Mouse (Mus musculus): ENCODE results near the gene Adcy7. TPM values are rescaled to one million over a fixed set of nuclear protein-coding genes. Genes with fewer than 3 reads are reported as not detected.
A peak's percentile ranks its signal among the peaks of the same experiment; 100 is the strongest.

Adcy7 gene
- polyA plus RNA-seq, 1 experiment from 2014 or later = 2.1 TPM

DNA sequence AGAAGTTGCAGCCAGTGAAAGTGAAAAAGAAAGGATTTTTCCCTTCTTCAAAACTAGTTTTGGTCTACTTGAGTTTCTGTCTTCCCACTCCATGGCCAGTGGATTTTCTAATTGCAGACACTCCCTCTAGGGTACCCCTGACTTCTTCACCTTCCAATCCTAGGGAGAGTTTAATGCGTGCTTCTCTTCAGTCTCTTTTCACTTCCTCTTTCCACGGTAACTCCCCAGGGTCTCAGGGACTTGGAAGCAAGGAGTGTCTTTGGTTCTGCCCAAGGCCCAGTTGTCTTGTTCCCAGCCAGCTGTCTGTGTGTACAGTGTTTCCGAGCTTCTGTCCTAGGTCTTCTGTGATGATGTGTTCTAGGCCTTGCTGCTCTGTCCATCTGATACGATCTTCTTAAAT, 30.3 kb upstream of the Adcy7 start:
- Histone ChIP-seq H3K36me3 (replicated peaks; ENCODE audit: control insufficient read depth, insufficient read depth, low read depth, low read length) (no peaks in the 10 kb centered on the region), H3K4me3 (ENCODE audit: low read depth, low read length) (no peak overlapping the region), H3K27me3 (ENCODE audit: control insufficient read depth, insufficient read depth, low read length) (no peaks in the 10 kb centered on the region), H3K9ac (replicated peaks; ENCODE audit: low read length) (no peak overlapping the region), H3K27ac (replicated peaks; ENCODE audit: low read depth, low read length) (no peak overlapping the region), H3K9me3 (replicated peaks; ENCODE audit: control insufficient read depth, low read length) (no peaks in the 10 kb centered on the region), H3K4me1 (ENCODE audit: control insufficient read depth, insufficient read depth, low read length) (no peaks in the 10 kb centered on the region), H3K4me2 (ENCODE audit: low read depth, low read length) (no peak overlapping the region)
- no peak for ATAC-seq (replicated peaks; ENCODE audit: insufficient number of reproducible peaks, low FRiP score, low TSS enrichment, low read depth)
- WGBS = 90% methylated on average over 4 of the region's 4 CpGs
- DNase-seq (ENCODE audit: low spot score) = no peak

DNA sequence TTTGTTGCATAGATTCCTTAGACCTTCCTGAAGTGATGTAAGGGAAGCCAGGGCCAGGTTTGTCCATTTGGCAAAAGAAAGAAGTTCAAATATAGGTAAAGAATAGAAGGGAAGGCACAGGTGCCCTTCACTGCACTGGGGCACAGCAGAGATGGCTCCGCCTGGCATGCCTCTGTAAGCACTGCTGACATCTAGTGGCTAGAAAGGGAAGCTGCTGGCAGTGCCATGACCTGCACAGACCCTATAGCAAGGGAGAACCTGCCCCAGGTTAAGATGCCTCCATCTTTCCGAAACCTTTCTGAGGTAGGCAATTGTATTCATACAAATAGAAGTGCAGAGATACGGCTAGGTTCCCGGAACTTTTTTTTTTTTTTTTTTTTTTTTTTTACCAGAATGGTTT, 27.9 kb upstream of the Adcy7 start:
- H3K36me3 ChIP-seq (replicated peaks; ENCODE audit: control insufficient read depth, insufficient read depth, low read depth, low read length) = no peaks in the 10 kb centered on the region
- H3K4me3 ChIP-seq (ENCODE audit: low read depth, low read length) = no peak overlapping the region
- no peak overlapping the region for H3K4me2 ChIP-seq (ENCODE audit: low read depth, low read length)
- no peaks in the 10 kb centered on the region for H3K4me1 ChIP-seq (ENCODE audit: control insufficient read depth, insufficient read depth, low read length)
- DNase-seq (ENCODE audit: low spot score) = peak; percentile 62
- no peaks in the 10 kb centered on the region for H3K9me3 ChIP-seq (replicated peaks; ENCODE audit: control insufficient read depth, low read length)
- no peak for ATAC-seq (replicated peaks; ENCODE audit: insufficient number of reproducible peaks, low FRiP score, low TSS enrichment, low read depth)
- no peak overlapping the region for H3K9ac ChIP-seq (replicated peaks; ENCODE audit: low read length)
- no peak overlapping the region for H3K27ac ChIP-seq (replicated peaks; ENCODE audit: low read depth, low read length)
- no peaks in the 10 kb centered on the region for H3K27me3 ChIP-seq (ENCODE audit: control insufficient read depth, insufficient read depth, low read length)
- WGBS = 73% methylated on average over 4 of the region's 4 CpGs

DNA sequence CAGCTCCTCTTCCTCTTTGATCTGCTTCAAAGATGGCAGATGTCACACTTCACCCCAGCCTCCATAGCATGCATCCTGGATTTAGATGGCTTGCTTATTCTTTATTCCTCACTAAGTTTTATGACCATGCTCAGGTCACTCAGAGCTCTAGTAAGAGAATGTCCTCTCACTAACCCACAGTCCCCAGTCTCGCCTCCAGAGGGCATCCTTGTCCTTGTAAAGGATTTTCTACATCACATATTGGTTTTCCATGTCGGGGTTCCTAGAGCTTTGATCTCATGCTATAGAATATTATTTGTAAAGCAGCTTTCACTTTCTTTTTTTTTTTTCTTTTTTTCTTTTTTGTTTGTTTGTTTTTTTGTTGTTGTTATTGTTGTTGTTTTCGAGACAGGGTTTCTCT, 19.4 kb upstream of the Adcy7 start:
- no peak overlapping the region for H3K4me3 ChIP-seq (ENCODE audit: low read depth, low read length)
- no peak overlapping the region for H3K4me2 ChIP-seq (ENCODE audit: low read depth, low read length)
- DNase-seq (ENCODE audit: low spot score) = peak; percentile 58
- no peaks in the 10 kb centered on the region for H3K27me3 ChIP-seq (ENCODE audit: control insufficient read depth, insufficient read depth, low read length)
- no peak overlapping the region for H3K27ac ChIP-seq (replicated peaks; ENCODE audit: low read depth, low read length)
- no peak overlapping the region for H3K9ac ChIP-seq (replicated peaks; ENCODE audit: low read length)
- WGBS = 74% methylated on average over 3 of the region's 3 CpGs
- no peaks in the 10 kb centered on the region; the same call in 1 of the 2 replicates for H3K36me3 ChIP-seq (replicated peaks; ENCODE audit: control insufficient read depth, insufficient read depth, low read depth, low read length)
- H3K9me3 ChIP-seq (replicated peaks; ENCODE audit: control insufficient read depth, low read length) = no peaks in the 10 kb centered on the region
- no peak for ATAC-seq (replicated peaks; ENCODE audit: insufficient number of reproducible peaks, low FRiP score, low TSS enrichment, low read depth)
- H3K4me1 ChIP-seq (ENCODE audit: control insufficient read depth, insufficient read depth, low read length) = no peaks in the 10 kb centered on the region

DNA sequence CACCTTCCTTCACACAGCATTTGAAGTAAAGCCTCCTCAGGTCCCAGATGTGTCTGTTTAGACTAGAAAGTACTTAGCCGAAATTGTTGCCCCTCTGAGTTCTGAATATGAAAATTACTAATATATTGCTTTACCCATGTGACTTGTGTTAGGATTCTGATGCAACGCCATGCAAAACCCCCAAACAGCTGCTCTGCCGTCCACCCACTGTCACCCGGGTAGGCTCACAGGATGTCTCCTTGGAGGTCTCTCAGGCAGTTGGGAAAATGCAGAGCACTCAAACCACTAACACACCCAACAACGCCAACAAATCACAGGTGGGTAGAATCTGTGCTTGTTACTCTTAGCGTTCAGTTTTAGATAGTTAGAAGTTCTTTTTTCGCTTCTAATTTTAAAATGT, 17.2 kb upstream of the Adcy7 start:
- WGBS = 86% methylated on average over 7 of the region's 7 CpGs
- H3K27ac ChIP-seq (replicated peaks; ENCODE audit: low read depth, low read length) = no peak overlapping the region
- H3K27me3 ChIP-seq (ENCODE audit: control insufficient read depth, insufficient read depth, low read length) = no peaks in the 10 kb centered on the region
- H3K4me3 ChIP-seq (ENCODE audit: low read depth, low read length) = no peak overlapping the region
- no peak overlapping the region for H3K4me2 ChIP-seq (ENCODE audit: low read depth, low read length)
- no peak for ATAC-seq (replicated peaks; ENCODE audit: insufficient number of reproducible peaks, low FRiP score, low TSS enrichment, low read depth)
- no peaks in the 10 kb centered on the region; the same call in 1 of the 2 replicates for H3K36me3 ChIP-seq (replicated peaks; ENCODE audit: control insufficient read depth, insufficient read depth, low read depth, low read length)
- DNase-seq (ENCODE audit: low spot score) = no peak
- H3K9me3 ChIP-seq (replicated peaks; ENCODE audit: control insufficient read depth, low read length) = no peaks in the 10 kb centered on the region
- H3K9ac ChIP-seq (replicated peaks; ENCODE audit: low read length) = no peak overlapping the region
- H3K4me1 ChIP-seq (ENCODE audit: control insufficient read depth, insufficient read depth, low read length) = no peaks in the 10 kb centered on the region

DNA sequence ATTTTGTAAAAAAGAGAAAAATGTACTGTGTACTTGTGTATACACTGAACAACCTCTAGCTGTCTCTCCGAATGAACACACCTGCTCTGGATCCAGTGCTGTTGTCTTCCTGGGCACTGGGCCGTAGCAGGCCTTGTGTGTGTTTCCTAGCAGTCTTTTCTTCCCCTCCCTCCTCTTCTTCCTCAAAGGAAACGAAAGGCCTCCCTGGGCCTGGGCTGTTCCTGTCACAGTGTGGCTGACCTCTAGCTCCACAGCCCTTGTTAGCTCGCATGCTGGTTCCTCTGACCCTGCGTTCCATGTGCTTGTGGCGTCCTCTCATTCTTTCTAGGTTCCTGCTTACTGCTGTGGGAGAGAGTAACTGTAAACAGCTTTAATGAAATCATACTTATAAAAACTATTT, 14.2 kb upstream of the Adcy7 start:
- 61% methylated on average over 6 of the region's 6 CpGs for WGBS
- H3K27me3 ChIP-seq (ENCODE audit: control insufficient read depth, insufficient read depth, low read length) = no peaks in the 10 kb centered on the region

DNA sequence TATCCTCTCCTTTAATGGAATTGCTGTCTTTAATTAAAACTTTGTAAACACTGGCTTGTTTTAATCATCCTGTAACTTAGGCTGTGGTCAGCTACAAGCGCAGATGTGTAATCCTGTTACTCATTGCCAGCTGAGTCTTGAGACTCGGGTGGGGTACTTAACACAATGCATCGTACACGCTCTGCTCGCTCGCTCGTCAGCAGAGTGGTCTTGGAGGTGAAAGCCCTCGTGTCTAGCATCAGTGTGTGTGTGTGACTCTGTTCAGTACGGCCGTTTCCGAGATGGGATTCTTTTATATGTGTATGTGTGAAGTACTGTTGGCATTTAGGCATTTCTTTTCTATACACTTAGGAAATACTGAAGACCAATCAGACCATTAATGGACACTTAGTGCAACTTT, 13.7 kb upstream of the Adcy7 start:
- Histone ChIP-seq H3K27ac (replicated peaks; ENCODE audit: low read depth, low read length) (no peak overlapping the region), H3K27me3 (ENCODE audit: control insufficient read depth, insufficient read depth, low read length) (no peaks in the 10 kb centered on the region), H3K9me3 (replicated peaks; ENCODE audit: control insufficient read depth, low read length) (no peaks in the 10 kb centered on the region), H3K4me3 (ENCODE audit: low read depth, low read length) (no peak overlapping the region), H3K36me3 (replicated peaks; ENCODE audit: control insufficient read depth, insufficient read depth, low read depth, low read length) (no peaks in the 10 kb centered on the region), H3K9ac (replicated peaks; ENCODE audit: low read length) (no peak overlapping the region), H3K4me2 (ENCODE audit: low read depth, low read length) (no peak overlapping the region), H3K4me1 (ENCODE audit: control insufficient read depth, insufficient read depth, low read length) (no peaks in the 10 kb centered on the region)
- DNase-seq (ENCODE audit: low spot score) (no peak), ATAC-seq (replicated peaks; ENCODE audit: insufficient number of reproducible peaks, low FRiP score, low TSS enrichment, low read depth) (no peak)
- WGBS = 80% methylated on average over 11 of the region's 11 CpGs

More for the DNA sequence above, 14.2 kb upstream of the Adcy7 start:
- DNase-seq (ENCODE audit: low spot score) = no peak
- Histone ChIP-seq H3K4me1 (ENCODE audit: control insufficient read depth, insufficient read depth, low read length) (no peaks in the 10 kb centered on the region), H3K36me3 (replicated peaks; ENCODE audit: control insufficient read depth, insufficient read depth, low read depth, low read length) (no peaks in the 10 kb centered on the region), H3K9ac (replicated peaks; ENCODE audit: low read length) (no peak overlapping the region), H3K27ac (replicated peaks; ENCODE audit: low read depth, low read length) (no peak overlapping the region), H3K9me3 (replicated peaks; ENCODE audit: control insufficient read depth, low read length) (no peaks in the 10 kb centered on the region), H3K4me2 (ENCODE audit: low read depth, low read length) (no peak overlapping the region), H3K4me3 (ENCODE audit: low read depth, low read length) (no peak overlapping the region)
- ATAC-seq (replicated peaks; ENCODE audit: insufficient number of reproducible peaks, low FRiP score, low TSS enrichment, low read depth) = no peak

DNA sequence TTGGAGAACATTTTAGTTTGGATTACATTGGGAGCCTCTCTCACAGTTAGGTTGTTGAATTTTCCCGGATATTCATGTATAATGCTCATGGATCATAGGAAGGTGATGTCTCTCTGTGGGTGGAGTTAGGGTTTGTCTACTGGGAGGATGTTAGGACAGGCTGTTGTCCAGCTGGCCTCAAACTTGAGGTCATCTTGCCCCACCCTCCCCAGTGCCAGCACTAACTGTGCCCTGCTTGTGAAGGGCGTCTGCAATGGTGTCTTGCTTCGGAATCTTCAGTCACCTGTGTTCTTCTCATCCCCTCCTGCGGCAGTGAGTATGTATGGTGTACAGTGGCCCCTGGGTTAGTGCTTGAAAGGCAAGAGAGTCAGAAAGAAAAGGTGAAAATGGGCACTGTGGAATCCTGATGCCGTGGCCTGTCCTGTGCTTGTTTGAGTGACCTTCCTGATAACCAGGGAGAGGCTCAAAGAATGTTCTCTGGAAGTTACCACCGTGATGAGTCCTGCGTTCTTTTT, 11.7 kb upstream of the Adcy7 start:
- no peak for ATAC-seq (replicated peaks; ENCODE audit: insufficient number of reproducible peaks, low FRiP score, low TSS enrichment, low read depth)
- Histone ChIP-seq H3K4me2 (ENCODE audit: low read depth, low read length) (no peak overlapping the region), H3K9ac (replicated peaks; ENCODE audit: low read length) (no peak overlapping the region), H3K27me3 (ENCODE audit: control insufficient read depth, insufficient read depth, low read length) (no peaks in the 10 kb centered on the region), H3K4me1 (ENCODE audit: control insufficient read depth, insufficient read depth, low read length) (no peaks in the 10 kb centered on the region), H3K27ac (replicated peaks; ENCODE audit: low read depth, low read length) (no peak overlapping the region), H3K9me3 (replicated peaks; ENCODE audit: control insufficient read depth, low read length) (no peaks in the 10 kb centered on the region), H3K36me3 (replicated peaks; ENCODE audit: control insufficient read depth, insufficient read depth, low read depth, low read length) (no peaks in the 10 kb centered on the region), H3K4me3 (ENCODE audit: low read depth, low read length) (no peak overlapping the region)
- no peak for DNase-seq (ENCODE audit: low spot score)
- 93% methylated on average over 7 of the region's 7 CpGs for WGBS

DNA sequence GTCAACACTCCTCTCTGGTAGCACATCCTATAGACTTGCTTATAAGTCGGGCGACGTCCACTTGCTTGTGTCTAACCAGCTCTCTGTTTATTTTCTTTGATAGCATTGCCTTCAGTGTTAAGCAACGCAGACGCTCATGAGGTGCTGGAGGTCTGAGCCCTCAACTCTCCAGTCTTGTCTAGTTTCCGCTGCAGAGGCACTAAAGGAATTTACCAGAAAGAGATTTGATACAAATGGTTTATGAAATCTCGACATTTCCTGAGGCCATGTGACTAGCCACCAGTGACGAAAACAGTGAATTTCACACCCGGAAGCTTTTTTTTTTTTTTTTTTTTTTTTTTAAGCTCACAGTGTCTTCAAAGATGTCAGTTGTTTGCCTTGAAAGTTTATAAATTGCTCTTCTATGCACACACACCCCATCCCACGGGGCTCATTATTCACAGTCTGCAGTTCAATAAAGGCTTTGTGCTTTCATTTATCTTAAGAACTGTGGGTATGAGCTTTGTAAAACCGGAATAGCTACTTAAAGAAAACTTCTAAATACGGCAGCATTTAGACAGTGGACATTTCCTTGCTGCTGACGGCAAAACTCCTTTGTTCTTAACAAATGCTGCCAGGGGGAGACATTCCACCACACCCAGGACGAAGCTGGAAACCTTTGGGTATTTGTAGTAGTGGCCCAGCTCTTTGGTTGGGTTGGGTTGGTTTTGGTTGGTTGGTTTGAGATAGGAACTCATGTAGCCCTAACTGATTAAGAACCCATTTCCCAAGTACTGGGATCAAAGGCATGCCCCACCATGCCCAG, 9.2 kb upstream of the Adcy7 start:
- H3K27me3 ChIP-seq (ENCODE audit: control insufficient read depth, insufficient read depth, low read length) = no peaks in the 10 kb centered on the region
- no peaks in the 10 kb centered on the region for H3K36me3 ChIP-seq (replicated peaks; ENCODE audit: control insufficient read depth, insufficient read depth, low read depth, low read length)
- no peaks in the 10 kb centered on the region for H3K9me3 ChIP-seq (replicated peaks; ENCODE audit: control insufficient read depth, low read length)
- ATAC-seq (replicated peaks; ENCODE audit: insufficient number of reproducible peaks, low FRiP score, low TSS enrichment, low read depth) (no peak), DNase-seq (ENCODE audit: low spot score) (no peak)
- WGBS = 46% methylated on average over 14 of the region's 14 CpGs
- no peak overlapping the region for H3K4me2 ChIP-seq (ENCODE audit: low read depth, low read length)
- no peak overlapping the region for H3K4me3 ChIP-seq (ENCODE audit: low read depth, low read length)
- H3K9ac ChIP-seq (replicated peaks; ENCODE audit: low read length) = no peak overlapping the region
- H3K27ac ChIP-seq (replicated peaks; ENCODE audit: low read depth, low read length) = no peak overlapping the region
- no peaks in the 10 kb centered on the region for H3K4me1 ChIP-seq (ENCODE audit: control insufficient read depth, insufficient read depth, low read length)
